Mouse (Mus musculus): ENCODE measurements around the gene Slc38a11. TPM values are rescaled to one million over a fixed set of nuclear protein-coding genes. Genes with fewer than 3 reads are reported as not detected.

Slc38a11 gene
- polyA plus RNA-seq, 1 experiment, result not detected

- Histone ChIP-seq H3K36me3 (ENCODE audit: control insufficient read depth, insufficient read depth, low read length, poor library complexity, severe bottlenecking) (no peaks in the 10 kb centered on the region), H3K4me3 (ENCODE audit: low read depth, low read length) (no peak overlapping the region)
- no peak for TF ChIP-seq POLR2A (IDR thresholded peaks at IDR 0.05; ENCODE audit: insufficient read depth, low read length)
- no peak for TF ChIP-seq EP300 (IDR thresholded peaks at IDR 0.05; ENCODE audit: insufficient read depth, low read depth, low read length)
- TF ChIP-seq CTCF (IDR thresholded peaks at IDR 0.05; ENCODE audit: low read depth, low read length), result no peak
These were observed 9.2 kb upstream of the Slc38a11 start for GRCm38 (mm10) chr2:65373076-65373475.

GRCm38 (mm10) chr2:65360736-65361475 is 2.9 kb downstream of the Slc38a11 start:
- Histone ChIP-seq H3K27ac (ENCODE audit: insufficient read depth, low read length) (no peak overlapping the region), H3K9ac (ENCODE audit: low read depth, poor library complexity, severe bottlenecking) (no peak overlapping the region), H3K9me3 (replicated peaks; ENCODE audit: control insufficient read depth, insufficient read depth, low read length, poor library complexity, severe bottlenecking) (no peaks in the 10 kb centered on the region), H3K36me3 (ENCODE audit: control insufficient read depth, insufficient read depth, low read length, poor library complexity, severe bottlenecking) (no peaks in the 10 kb centered on the region), H3K4me3 (ENCODE audit: low read depth, low read length) (no peak overlapping the region), H3K27me3 (ENCODE audit: control insufficient read depth, insufficient read depth, low read length, poor library complexity, severe bottlenecking) (no peaks in the 10 kb centered on the region; the same call in 1 of the 2 replicates), H3K4me1 (ENCODE audit: control insufficient read depth, insufficient read depth, low read length) (no peaks in the 10 kb centered on the region)
- TF ChIP-seq POLR2A (IDR thresholded peaks at IDR 0.05; ENCODE audit: insufficient read depth, low read length), result no peak
- TF ChIP-seq CTCF (IDR thresholded peaks at IDR 0.05; ENCODE audit: low read depth, low read length), result no peak
- no peak for TF ChIP-seq EP300 (IDR thresholded peaks at IDR 0.05; ENCODE audit: insufficient read depth, low read depth, low read length)

More at GRCm38 (mm10) chr2:65373076-65373475, 9.2 kb upstream of the Slc38a11 start:
- no peaks in the 10 kb centered on the region; the same call in 1 of the 2 replicates for H3K27me3 ChIP-seq (ENCODE audit: control insufficient read depth, insufficient read depth, low read length, poor library complexity, severe bottlenecking)
- H3K9ac ChIP-seq (ENCODE audit: low read depth, poor library complexity, severe bottlenecking), result no peak overlapping the region
- no peaks in the 10 kb centered on the region for H3K4me1 ChIP-seq (ENCODE audit: control insufficient read depth, insufficient read depth, low read length)
- no peak overlapping the region for H3K27ac ChIP-seq (ENCODE audit: insufficient read depth, low read length)
- H3K9me3 ChIP-seq (replicated peaks; ENCODE audit: control insufficient read depth, insufficient read depth, low read length, poor library complexity, severe bottlenecking), result peaks cover 15% of the 10 kb centered on the region

- H3K4me3 ChIP-seq (ENCODE audit: low read depth, low read length), result no peak overlapping the region
- H3K27me3 ChIP-seq (ENCODE audit: control insufficient read depth, insufficient read depth, low read length, poor library complexity, severe bottlenecking), result no peaks in the 10 kb centered on the region
- TF ChIP-seq EP300 (IDR thresholded peaks at IDR 0.05; ENCODE audit: insufficient read depth, low read depth, low read length), result no peak
- TF ChIP-seq POLR2A (IDR thresholded peaks at IDR 0.05; ENCODE audit: insufficient read depth, low read length), result no peak
- TF ChIP-seq CTCF (IDR thresholded peaks at IDR 0.05; ENCODE audit: low read depth, low read length), result no peak
- H3K9ac ChIP-seq (ENCODE audit: low read depth, poor library complexity, severe bottlenecking), result no peak overlapping the region
- no peaks in the 10 kb centered on the region for H3K36me3 ChIP-seq (ENCODE audit: control insufficient read depth, insufficient read depth, low read length, poor library complexity, severe bottlenecking)
- no peaks in the 10 kb centered on the region for H3K4me1 ChIP-seq (ENCODE audit: control insufficient read depth, insufficient read depth, low read length)
- H3K9me3 ChIP-seq (replicated peaks; ENCODE audit: control insufficient read depth, insufficient read depth, low read length, poor library complexity, severe bottlenecking), result no peaks in the 10 kb centered on the region
- no peak overlapping the region for H3K27ac ChIP-seq (ENCODE audit: insufficient read depth, low read length)
These were observed 16.5 kb downstream of the Slc38a11 start for GRCm38 (mm10) chr2:65347367-65347766.

- no peaks in the 10 kb centered on the region for H3K4me1 ChIP-seq (ENCODE audit: control insufficient read depth, insufficient read depth, low read length)
- H3K27ac ChIP-seq (ENCODE audit: insufficient read depth, low read length), result no peak overlapping the region
- H3K9ac ChIP-seq (ENCODE audit: low read depth, poor library complexity, severe bottlenecking), result no peak overlapping the region
- no peak for TF ChIP-seq CTCF (IDR thresholded peaks at IDR 0.05; ENCODE audit: low read depth, low read length)
- no peak for TF ChIP-seq EP300 (IDR thresholded peaks at IDR 0.05; ENCODE audit: insufficient read depth, low read depth, low read length)
- no peak for TF ChIP-seq POLR2A (IDR thresholded peaks at IDR 0.05; ENCODE audit: insufficient read depth, low read length)
- H3K36me3 ChIP-seq (ENCODE audit: control insufficient read depth, insufficient read depth, low read length, poor library complexity, severe bottlenecking), result no peaks in the 10 kb centered on the region
- no peaks in the 10 kb centered on the region for H3K9me3 ChIP-seq (replicated peaks; ENCODE audit: control insufficient read depth, insufficient read depth, low read length, poor library complexity, severe bottlenecking)
- no peak overlapping the region for H3K4me3 ChIP-seq (ENCODE audit: low read depth, low read length)
- H3K27me3 ChIP-seq (ENCODE audit: control insufficient read depth, insufficient read depth, low read length, poor library complexity, severe bottlenecking), result no peaks in the 10 kb centered on the region
These were observed 16.9 kb downstream of the Slc38a11 start for GRCm38 (mm10) chr2:65346915-65347314.

- no peak overlapping the region for H3K4me3 ChIP-seq (ENCODE audit: low read depth, low read length)
- H3K9ac ChIP-seq (ENCODE audit: low read depth, poor library complexity, severe bottlenecking), result no peak overlapping the region
- H3K27me3 ChIP-seq (ENCODE audit: control insufficient read depth, insufficient read depth, low read length, poor library complexity, severe bottlenecking), result no peaks in the 10 kb centered on the region
- H3K9me3 ChIP-seq (replicated peaks; ENCODE audit: control insufficient read depth, insufficient read depth, low read length, poor library complexity, severe bottlenecking), result no peaks in the 10 kb centered on the region
- H3K27ac ChIP-seq (ENCODE audit: insufficient read depth, low read length), result no peak overlapping the region
- no peaks in the 10 kb centered on the region for H3K36me3 ChIP-seq (ENCODE audit: control insufficient read depth, insufficient read depth, low read length, poor library complexity, severe bottlenecking)
- no peak for TF ChIP-seq CTCF (IDR thresholded peaks at IDR 0.05; ENCODE audit: low read depth, low read length)
- TF ChIP-seq EP300 (IDR thresholded peaks at IDR 0.05; ENCODE audit: insufficient read depth, low read depth, low read length), result no peak
- TF ChIP-seq POLR2A (IDR thresholded peaks at IDR 0.05; ENCODE audit: insufficient read depth, low read length), result no peak
- H3K4me1 ChIP-seq (ENCODE audit: control insufficient read depth, insufficient read depth, low read length), result no peaks in the 10 kb centered on the region
These were observed 17.8 kb downstream of the Slc38a11 start for GRCm38 (mm10) chr2:65346037-65346436.

GRCm38 (mm10) chr2:65342057-65342456 is 21.8 kb downstream of the Slc38a11 start:
- H3K4me3 ChIP-seq (ENCODE audit: low read depth, low read length), result no peak overlapping the region
- no peaks in the 10 kb centered on the region for H3K27me3 ChIP-seq (ENCODE audit: control insufficient read depth, insufficient read depth, low read length, poor library complexity, severe bottlenecking)
- H3K9me3 ChIP-seq (replicated peaks; ENCODE audit: control insufficient read depth, insufficient read depth, low read length, poor library complexity, severe bottlenecking), result no peaks in the 10 kb centered on the region
- TF ChIP-seq EP300 (IDR thresholded peaks at IDR 0.05; ENCODE audit: insufficient read depth, low read depth, low read length) (no peak), CTCF (IDR thresholded peaks at IDR 0.05; ENCODE audit: low read depth, low read length) (no peak), POLR2A (IDR thresholded peaks at IDR 0.05; ENCODE audit: insufficient read depth, low read length) (no peak)
- no peak overlapping the region for H3K9ac ChIP-seq (ENCODE audit: low read depth, poor library complexity, severe bottlenecking)
- H3K36me3 ChIP-seq (ENCODE audit: control insufficient read depth, insufficient read depth, low read length, poor library complexity, severe bottlenecking), result no peaks in the 10 kb centered on the region
- H3K4me1 ChIP-seq (ENCODE audit: control insufficient read depth, insufficient read depth, low read length), result no peaks in the 10 kb centered on the region
- no peak overlapping the region for H3K27ac ChIP-seq (ENCODE audit: insufficient read depth, low read length)

Measured in ES-Bruce4 (cell line).